ENCODE assay signal across 25 mouse cellular contexts in genomic region chr8:87497641-87498040, GRCm38 (mm10). TPM values are rescaled to one million over a fixed set of nuclear protein-coding genes. Genes with fewer than 3 reads are reported as not detected.
DNase-seq lines count a peak whose midpoint lies in the region.
"Had no signal": no experiment of that assay in that cellular context is flagged by ENCODE, and none has a peak within 500 bp of the region (broad histone marks: within the 10 kb centered on the region; RNA-seq: fewer than 3 reads in every experiment).

No protein-coding gene starts in this region.

- WGBS in limb, embryonic 10.5 days, result 37% methylated on average over 6 of the region's 6 CpGs

- peak; percentile 54 for DNase-seq in heart, adult 11 months
- no peak for DNase-seq in heart, postnatal 4 days
- DNase-seq in embryo, embryonic 11 days, result peak; percentile 45
- peak; percentile 56 for DNase-seq in limb, embryonic 10.5 days (ENCODE audit: low spot score)
- DNase-seq in right cerebral cortex, postnatal 36 days (ENCODE audit: low spot score in 2 of 2), result no peak
- no peak for DNase-seq in lung, postnatal 4 days
- no peak for DNase-seq in right cerebral cortex, postnatal 4 days
- DNase-seq: adrenal gland, adult 8-10 months; adrenal gland, postnatal 36 days; cerebellum, adult 11 months; cerebellum, adult 8-10 months; cerebellum, postnatal 14 days; forebrain, postnatal 0 days; gastrocnemius, adult 2 months; gastrocnemius, postnatal 25 days; heart, adult 18-20 months; heart, postnatal 10 days had no signal

- H3K9me3 ChIP-seq in limb, embryonic 10.5 days (replicated peaks), result no peaks in the 10 kb centered on the region
- H3K9me3 ChIP-seq: embryonic facial prominence, embryonic 13.5 days; forebrain, embryonic 12.5 days; heart, embryonic 10.5 days; hindbrain, embryonic 13.5 days had no signal

- H3K36me3 ChIP-seq in limb, embryonic 10.5 days, result no peaks in the 10 kb centered on the region
- H3K36me3 ChIP-seq: embryonic facial prominence, embryonic 13.5 days; forebrain, embryonic 12.5 days; heart, embryonic 10.5 days; hindbrain, embryonic 13.5 days had no signal

- peaks cover 33% of the 10 kb centered on the region for H3K4me1 ChIP-seq in limb, embryonic 10.5 days

- H3K27ac ChIP-seq in limb, embryonic 10.5 days, result 0 out of 2 replicates have a peak overlapping the region, but pooled peaks have one; percentile 36
- H3K27ac ChIP-seq: embryonic facial prominence, embryonic 13.5 days; forebrain, embryonic 12.5 days; gastrocnemius, adult 2 months; heart, embryonic 10.5 days; hindbrain, embryonic 13.5 days; hindbrain, postnatal 0 days had no signal

- H3K27me3 ChIP-seq in limb, embryonic 10.5 days (ENCODE audit: low read depth, poor library complexity, severe bottlenecking), result no peaks in the 10 kb centered on the region
- H3K27me3 ChIP-seq: CH12.LX; embryonic facial prominence, embryonic 13.5 days; forebrain, embryonic 12.5 days; hindbrain, embryonic 13.5 days had no signal

- H3K4me3 ChIP-seq in limb, embryonic 10.5 days, result no peak overlapping the region
- H3K4me3 ChIP-seq: embryonic facial prominence, embryonic 13.5 days; forebrain, embryonic 12.5 days; gastrocnemius, adult 2 months; heart, embryonic 10.5 days; hindbrain, embryonic 13.5 days had no signal

RNA-seq across cellular contexts. Expression of gene Cbln1, which starts 25.2 kb away (rescaled TPM):
- total RNA-seq in heart, postnatal 4 days (2021), result under 1 TPM; 0.14 to 0.17 TPM
- polyA plus RNA-seq in limb, embryonic 10.5 days (2016; fragmentation: Nextera tagmentation; extraction: Ambion mirVana), result 1.8 and 2.1 TPM in 2 replicates
- total RNA-seq: CH12.LX; common myeloid progenitor, adult 5-6 weeks; gastrocnemius, adult 2 months; hematopoietic stem cell, adult 5-6 weeks had no signal

Comparison
In these comparisons a context has a peak if more than half of its experiments do, and no peak if none do; other contexts are left out.
1. DNase-seq: peak in heart, adult 11 months (single experiment), embryo, embryonic 11 days (single experiment) and limb, embryonic 10.5 days (single experiment); none in heart, postnatal 4 days (single experiment), right cerebral cortex, postnatal 36 days (0 of 2), lung, postnatal 4 days (0 of 2) and right cerebral cortex, postnatal 4 days (single experiment).